16 mouse cellular contexts compared by ENCODE assay signal in genomic region chr12:113241373-113242193, GRCm38 (mm10). TPM values are rescaled to one million over a fixed set of nuclear protein-coding genes. Genes with fewer than 3 reads are reported as not detected.
"Had no signal": no experiment of that assay in that cellular context is flagged by ENCODE, and none has a peak within 500 bp of the region (broad histone marks: within the 10 kb centered on the region; RNA-seq: fewer than 3 reads in every experiment).

No protein-coding gene starts in this region.

- DNase-seq: kidney, adult 2 months; kidney, postnatal 10 days; layer of hippocampus, adult 9-11 months; layer of hippocampus, postnatal 36 days; lung, postnatal 14 days; spleen, adult 18-20 months; thymus, postnatal 4 days had no signal

- H3K27me3 ChIP-seq: limb, embryonic 12.5 days; liver, embryonic 15.5 days; lung, embryonic 15.5 days; midbrain, embryonic 13.5 days; neural tube, embryonic 12.5 days had no signal

- H3K4me1 ChIP-seq: limb, embryonic 12.5 days; liver, embryonic 15.5 days; lung, embryonic 15.5 days; megakaryocyte, embryonic 14.5 days; midbrain, embryonic 13.5 days; neural tube, embryonic 12.5 days had no signal

- H3K9ac ChIP-seq: limb, embryonic 12.5 days; liver, embryonic 15.5 days; lung, embryonic 15.5 days; midbrain, embryonic 13.5 days; neural tube, embryonic 12.5 days had no signal

- H3K4me2 ChIP-seq: limb, embryonic 12.5 days; liver, embryonic 15.5 days; lung, embryonic 15.5 days; midbrain, embryonic 13.5 days; neural tube, embryonic 12.5 days had no signal

- ATAC-seq: hindbrain, postnatal 0 days; midbrain, embryonic 13.5 days had no signal

- H3K4me3 ChIP-seq: limb, embryonic 12.5 days; liver, embryonic 15.5 days; lung, embryonic 15.5 days; megakaryocyte, embryonic 14.5 days; midbrain, embryonic 13.5 days; neural tube, embryonic 12.5 days had no signal

- H3K27ac ChIP-seq: hindbrain, postnatal 0 days; limb, embryonic 12.5 days; liver, embryonic 15.5 days; lung, embryonic 15.5 days; macrophage; midbrain, embryonic 13.5 days; neural tube, embryonic 12.5 days had no signal

- H3K36me3 ChIP-seq: limb, embryonic 12.5 days; liver, embryonic 15.5 days; lung, embryonic 15.5 days; midbrain, embryonic 13.5 days; neural tube, embryonic 12.5 days had no signal

- H3K9me3 ChIP-seq: limb, embryonic 12.5 days; liver, embryonic 15.5 days; lung, embryonic 15.5 days; megakaryocyte, embryonic 14.5 days; midbrain, embryonic 13.5 days; neural tube, embryonic 12.5 days had no signal

RNA-seq across cellular contexts. Expression of gene Tmem121, which starts 55.9 kb away (rescaled TPM):
- polyA plus RNA-seq: liver, adult 2 months; macrophage had no signal
